22 mouse cellular contexts compared by ENCODE assay signal in the genomic region with DNA sequence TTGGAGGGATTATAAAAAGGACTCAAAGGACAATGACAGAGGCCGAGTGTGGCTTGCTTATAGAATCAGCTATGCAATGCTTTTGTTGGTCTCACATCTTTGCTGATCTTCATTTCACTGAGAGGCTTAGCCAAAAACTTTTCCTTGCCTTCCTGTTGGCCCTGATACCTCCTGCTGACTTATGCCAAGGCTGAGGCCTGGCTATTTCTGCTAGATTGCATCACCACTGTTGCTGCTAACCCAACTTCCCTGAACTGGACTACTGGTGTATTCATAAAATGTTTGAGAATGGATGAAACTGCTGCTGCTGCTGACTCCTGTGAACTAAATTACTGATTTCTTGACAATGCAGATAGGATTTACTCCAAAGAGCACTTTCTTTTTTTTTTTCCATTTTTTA.
A peak's percentile ranks its signal among the peaks of the same experiment; 100 is the strongest.
DNase-seq lines count a peak whose midpoint lies in the region; ATAC-seq and TF ChIP-seq lines count a peak whose summit lies in the region.
"Had no signal": no experiment of that assay in that cellular context is flagged by ENCODE, and none has a peak within 500 bp of the region (broad histone marks: within the 10 kb centered on the region; RNA-seq: fewer than 3 reads in every experiment).

No protein-coding gene starts in this region.

- no peaks in the 10 kb centered on the region for H3K79me2 ChIP-seq in myocyte (ENCODE audit: control insufficient read depth, insufficient read depth)

- no peak overlapping the region for H3K9ac ChIP-seq in hindbrain, embryonic 11.5 days (ENCODE audit: low read depth, low read length)
- H3K9ac ChIP-seq: embryonic facial prominence, embryonic 12.5 days; heart, embryonic 13.5 days; hindbrain, embryonic 12.5 days; limb, embryonic 13.5 days; liver, embryonic 14.5 days; midbrain, embryonic 12.5 days; neural tube, embryonic 15.5 days had no signal

- H3K27ac ChIP-seq in gastrocnemius, adult 2 months, result no peak overlapping the region
- no peak overlapping the region for H3K27ac ChIP-seq in hindbrain, embryonic 11.5 days (ENCODE audit: low read depth, low read length)
- H3K27ac ChIP-seq: embryonic facial prominence, embryonic 12.5 days; heart, embryonic 13.5 days; hindbrain, embryonic 12.5 days; left cerebral cortex, adult 2 months; limb, embryonic 13.5 days; liver, embryonic 14.5 days; midbrain, embryonic 12.5 days; neural tube, embryonic 15.5 days had no signal

- intact Hi-C loops in gastrocnemius, adult 2 months (cut with DNase I), result no loop called here
- intact Hi-C loops in gastrocnemius, postnatal 36 days (cut with DNase I), result no loop called here

- no peak for ATAC-seq in hindbrain, embryonic 11.5 days (ENCODE audit: low FRiP score)
- ATAC-seq in erythroblast, adult 5-6 weeks (replicated peaks; ENCODE audit: low FRiP score, poor library complexity, severe bottlenecking), result no peak
- ATAC-seq: inflammation-experienced regulatory T-cells, adult 6 months had no signal

- DNase-seq in gastrocnemius, adult 2 months, result peak; percentile 21
- DNase-seq in gastrocnemius, postnatal 36 days, result no peak
- peak; percentile 6 for DNase-seq in lung, postnatal 36 days
- DNase-seq in lung, postnatal 14 days, result no peak
- DNase-seq in brain, adult 2 months (ENCODE audit: low read depth, low spot score), result peak; percentile 17
- DNase-seq in hindbrain, embryonic 11.5 days (ENCODE audit: low spot score), result no peak
- DNase-seq: cerebellum, adult 11 months; kidney, adult 8-10 months; kidney, postnatal 25 days; right cerebral cortex, postnatal 4 days; thymus, postnatal 25 days had no signal

- H3ac ChIP-seq in myocyte (ENCODE audit: control insufficient read depth, insufficient read length), result no peak overlapping the region

- H3K27me3 ChIP-seq in myocyte (ENCODE audit: control insufficient read depth, insufficient read depth, insufficient read length), result no peaks in the 10 kb centered on the region
- H3K27me3 ChIP-seq in hindbrain, embryonic 11.5 days (ENCODE audit: control insufficient read depth, insufficient read depth, low read length), result no peaks in the 10 kb centered on the region
- H3K27me3 ChIP-seq: embryonic facial prominence, embryonic 12.5 days; heart, embryonic 13.5 days; hindbrain, embryonic 12.5 days; limb, embryonic 13.5 days; midbrain, embryonic 12.5 days; neural tube, embryonic 15.5 days had no signal

- WGBS in hindbrain, embryonic 11.5 days, result 80% methylated on average over 1 of the region's 1 CpGs

- H3K9me3 ChIP-seq in hindbrain, embryonic 11.5 days (ENCODE audit: control insufficient read depth, low read length), result no peaks in the 10 kb centered on the region
- H3K9me3 ChIP-seq: embryonic facial prominence, embryonic 12.5 days; heart, embryonic 13.5 days; hindbrain, embryonic 12.5 days; limb, embryonic 13.5 days; midbrain, embryonic 12.5 days; neural tube, embryonic 15.5 days had no signal

- H3K36me3 ChIP-seq in myocyte (ENCODE audit: control insufficient read depth, insufficient read depth), result no peaks in the 10 kb centered on the region
- no peaks in the 10 kb centered on the region for H3K36me3 ChIP-seq in hindbrain, embryonic 11.5 days (ENCODE audit: control insufficient read depth, insufficient read depth, low read length)
- H3K36me3 ChIP-seq: hindbrain, embryonic 12.5 days; limb, embryonic 13.5 days had no signal

- H3K4me1 ChIP-seq in hindbrain, embryonic 11.5 days (replicated peaks; ENCODE audit: control insufficient read depth, insufficient read depth, low read length), result no peaks in the 10 kb centered on the region
- H3K4me1 ChIP-seq: embryonic facial prominence, embryonic 12.5 days; heart, embryonic 13.5 days; hindbrain, embryonic 12.5 days; limb, embryonic 13.5 days; midbrain, embryonic 12.5 days; neural tube, embryonic 15.5 days had no signal

- no peak overlapping the region for H3K4me2 ChIP-seq in myocyte (ENCODE audit: low read depth)
- no peak overlapping the region for H3K4me2 ChIP-seq in hindbrain, embryonic 11.5 days (replicated peaks; ENCODE audit: low read depth, low read length)
- H3K4me2 ChIP-seq: embryonic facial prominence, embryonic 12.5 days; heart, embryonic 13.5 days; hindbrain, embryonic 12.5 days; limb, embryonic 13.5 days; midbrain, embryonic 12.5 days; neural tube, embryonic 15.5 days had no signal

- no peak for TF ChIP-seq POLR2A in myocyte (IDR thresholded peaks at IDR 0.05; ENCODE audit: insufficient read length, low read depth)

- H3K4me3 ChIP-seq in gastrocnemius, adult 2 months, result no peak overlapping the region
- H3K4me3 ChIP-seq in myocyte, result no peak overlapping the region
- no peak overlapping the region for H3K4me3 ChIP-seq in hindbrain, embryonic 11.5 days (ENCODE audit: low read depth, low read length)
- H3K4me3 ChIP-seq: embryonic facial prominence, embryonic 12.5 days; heart, embryonic 13.5 days; hindbrain, embryonic 12.5 days; left cerebral cortex, adult 2 months; limb, embryonic 13.5 days; midbrain, embryonic 12.5 days; neural tube, embryonic 15.5 days had no signal

- no peak for TF ChIP-seq CTCF in gastrocnemius, adult 2 months (IDR thresholded peaks at IDR 0.05)

TF ChIP-seq in myocyte, 11 proteins besides CTCF, POLR2A, EP300 and RAD21:
- TF ChIP-seq MYOD1 (IDR thresholded peaks at IDR 0.05; ENCODE audit: control insufficient read depth in 1 of 3, insufficient read length in 2 of 3, low read depth in 2 of 3) (no peak), CEBPB (IDR thresholded peaks at IDR 0.05; ENCODE audit: insufficient read depth, poor library complexity, severe bottlenecking) (peak; percentile 96)

Comparison
In these comparisons a context has a peak if more than half of its experiments do, and no peak if none do; other contexts are left out.
1. DNase-seq: peak in gastrocnemius, adult 2 months (single experiment), lung, postnatal 36 days (single experiment) and brain, adult 2 months (single experiment); none in gastrocnemius, postnatal 36 days (0 of 2), lung, postnatal 14 days (single experiment) and hindbrain, embryonic 11.5 days (single experiment).